Mouse (Mus musculus) erythroblast, embryonic 14.5 days (primary cell): ENCODE results near the gene Atp2a1.

ENCODE experiments used
- GATA1 ChIP-seq: IDR thresholded peaks from 2 replicates; pipeline ENCODE4 v1.6.1; 2012; ENCODE audit warnings: low read length, inconsistent platforms, mixed read lengths
- TAL1 ChIP-seq: IDR thresholded peaks from 3 replicates; pipeline ENCODE4 v1.6.1; 2012; ENCODE audit warnings: low read length, inconsistent platforms, mixed read lengths

- TF ChIP-seq GATA1 (no peak), TAL1 (no peak)
These were observed 40.5 kb upstream of the Atp2a1 start, which contains the start of gene Atxn2l for GRCm38 (mm10) chr7:126503273-126503878.
